Mouse (Mus musculus): ENCODE results near the gene Ogg1.

- TF ChIP-seq CTCF (IDR thresholded peaks at IDR 0.05; ENCODE audit: borderline replicate concordance, insufficient read depth, low read length), result no peak
- no peak for TF ChIP-seq POLR2A (IDR thresholded peaks at IDR 0.05; ENCODE audit: low read depth, low read length)
Measured at GRCm38 (mm10) chr6:113329396-113329795, 2.6 kb downstream of the Ogg1 start.
